9 mouse cellular contexts compared by ENCODE assay signal in genomic region chr9:37114286-37115267, GRCm38 (mm10). TPM values are rescaled to one million over a fixed set of nuclear protein-coding genes. Genes with fewer than 3 reads are reported as not detected.
DNase-seq lines count a peak whose midpoint lies in the region; ATAC-seq and TF ChIP-seq lines count a peak whose summit lies in the region.
"Had no signal": no experiment of that assay in that cellular context is flagged by ENCODE, and none has a peak within 500 bp of the region (broad histone marks: within the 10 kb centered on the region; RNA-seq: fewer than 3 reads in every experiment).

No protein-coding gene starts in this region.

- intact Hi-C loops in heart, adult 2 months (cut with DNase I), result loop anchor here (2.0 to 10.0 kb wide), 3 partner anchors 42 to 220 kb away; no protein-coding TSS in a partner anchor
- intact Hi-C loops in heart, postnatal 14 days (cut with DNase I), result loop anchor here (5.0 kb wide), 1 partner anchor 142 kb away; no protein-coding TSS in a partner anchor

- no peak overlapping the region for H3K27ac ChIP-seq in heart, adult 2 months
- no peak overlapping the region for H3K27ac ChIP-seq in lung, postnatal 0 days (ENCODE audit: low read length)
- peak overlapping the region; percentile 60 for H3K27ac ChIP-seq in limb, embryonic 11.5 days (replicated peaks; ENCODE audit: low read depth, low read length)
- H3K27ac ChIP-seq in stomach, embryonic 16.5 days (ENCODE audit: low read length), result 0 out of 2 replicates have a peak overlapping the region, but pooled peaks have one; percentile 17

- TF ChIP-seq POLR2A in heart, adult 2 months (IDR thresholded peaks at IDR 0.05; ENCODE audit: insufficient read depth, low read depth, low read length), result no peak

- H3K79me2 ChIP-seq in heart, adult 2 months (replicated peaks; ENCODE audit: control insufficient read depth, insufficient read depth, low read length), result no peaks in the 10 kb centered on the region

- TF ChIP-seq CTCF in heart, adult 2 months (IDR thresholded peaks at IDR 0.05), result peak; percentile 70
- TF ChIP-seq CTCF in lung, postnatal 0 days (IDR thresholded peaks at IDR 0.05), result peak; percentile 50

- no peak for DNase-seq in heart, adult 2 months
- no peak for DNase-seq in heart, postnatal 14 days
- no peak for DNase-seq in lung, postnatal 0 days (ENCODE audit: low spot score)
- DNase-seq in lung, postnatal 4 days, result no peak
- no peak for DNase-seq in limb, embryonic 11.5 days (ENCODE audit: low spot score)
- no peak for DNase-seq in spleen, postnatal 36 days (ENCODE audit: low spot score in 2 of 2)
- DNase-seq in layer of hippocampus, postnatal 10 days (ENCODE audit: low spot score in 2 of 2), result no peak

- no peak overlapping the region for H3K4me3 ChIP-seq in heart, adult 2 months
- no peak overlapping the region for H3K4me3 ChIP-seq in lung, postnatal 0 days (ENCODE audit: low read depth, low read length)
- no peak overlapping the region for H3K4me3 ChIP-seq in limb, embryonic 11.5 days (ENCODE audit: low read depth, low read length)
- H3K4me3 ChIP-seq in stomach, embryonic 16.5 days (replicated peaks; ENCODE audit: low read length), result no peak overlapping the region

- 48% methylated on average over 9 of the region's 9 CpGs for WGBS in heart, adult 2 months
- WGBS in lung, postnatal 0 days, result 51% methylated on average over 9 of the region's 9 CpGs
- WGBS in limb, embryonic 11.5 days, result 29% methylated on average over 9 of the region's 9 CpGs
- 44% methylated on average over 9 of the region's 9 CpGs for WGBS in stomach, embryonic 16.5 days

- no peaks in the 10 kb centered on the region for H3K27me3 ChIP-seq in heart, adult 2 months (ENCODE audit: control insufficient read depth, insufficient read depth, low read length)
- H3K27me3 ChIP-seq in lung, postnatal 0 days (replicated peaks; ENCODE audit: insufficient read depth, low read length), result no peaks in the 10 kb centered on the region
- 0 out of 2 replicates have a peak, but pooled peaks cover 5% of the 10 kb centered on the region for H3K27me3 ChIP-seq in limb, embryonic 11.5 days (ENCODE audit: control insufficient read depth, insufficient read depth, low read length)
- H3K27me3 ChIP-seq in stomach, embryonic 16.5 days (ENCODE audit: control insufficient read depth, insufficient read depth, low read length), result no peaks in the 10 kb centered on the region

- H3K4me2 ChIP-seq in lung, postnatal 0 days (replicated peaks; ENCODE audit: low read depth, low read length), result no peak overlapping the region
- no peak overlapping the region for H3K4me2 ChIP-seq in limb, embryonic 11.5 days (ENCODE audit: low read depth, severe bottlenecking)
- H3K4me2 ChIP-seq in stomach, embryonic 16.5 days (ENCODE audit: low read depth, low read length), result no peak overlapping the region

- H3K4me1 ChIP-seq in heart, adult 2 months (ENCODE audit: control insufficient read depth, insufficient read depth, low read length), result peaks cover 3% of the 10 kb centered on the region
- H3K4me1 ChIP-seq in lung, postnatal 0 days (ENCODE audit: insufficient read depth, low read depth, low read length), result no peaks in the 10 kb centered on the region
- peaks cover 11% of the 10 kb centered on the region for H3K4me1 ChIP-seq in limb, embryonic 11.5 days (ENCODE audit: control insufficient read depth, insufficient read depth, low read length)
- peaks cover 5% of the 10 kb centered on the region; the same call in 1 of the 2 replicates for H3K4me1 ChIP-seq in stomach, embryonic 16.5 days (ENCODE audit: control insufficient read depth, insufficient read depth, low read length)

- ATAC-seq in lung, postnatal 0 days, result no peak
- ATAC-seq in limb, embryonic 11.5 days (ENCODE audit: insufficient number of reproducible peaks, low FRiP score, low TSS enrichment, low read depth), result peak; percentile 67
- ATAC-seq in stomach, embryonic 16.5 days (ENCODE audit: insufficient read depth, low FRiP score), result no peak

- H3K9ac ChIP-seq in heart, adult 2 months (ENCODE audit: low read depth, low read length), result no peak overlapping the region
- no peak overlapping the region for H3K9ac ChIP-seq in lung, postnatal 0 days (replicated peaks; ENCODE audit: low read depth)
- H3K9ac ChIP-seq in limb, embryonic 11.5 days (ENCODE audit: low read length), result no peak overlapping the region
- H3K9ac ChIP-seq in stomach, embryonic 16.5 days (ENCODE audit: low read length), result no peak overlapping the region

- H3K9me3 ChIP-seq in lung, postnatal 0 days (ENCODE audit: low read length), result no peaks in the 10 kb centered on the region
- H3K9me3 ChIP-seq in limb, embryonic 11.5 days (ENCODE audit: control insufficient read depth, low read length), result 0 out of 2 replicates have a peak, but pooled peaks cover 2% of the 10 kb centered on the region
- H3K9me3 ChIP-seq in stomach, embryonic 16.5 days (replicated peaks; ENCODE audit: control insufficient read depth, low read length), result no peaks in the 10 kb centered on the region

- no peak for TF ChIP-seq EP300 in heart, adult 2 months (IDR thresholded peaks at IDR 0.05; ENCODE audit: insufficient read depth, low read depth, low read length)
- no peak for TF ChIP-seq EP300 in lung, postnatal 0 days (IDR thresholded peaks at IDR 0.05)

- H3K36me3 ChIP-seq in heart, adult 2 months (ENCODE audit: control insufficient read depth, insufficient read depth, low read length), result no peaks in the 10 kb centered on the region
- H3K36me3 ChIP-seq in lung, postnatal 0 days (ENCODE audit: insufficient read depth, low read length), result no peaks in the 10 kb centered on the region
- H3K36me3 ChIP-seq in limb, embryonic 11.5 days (ENCODE audit: control insufficient read depth, insufficient read depth, low read length), result no peaks in the 10 kb centered on the region
- H3K36me3 ChIP-seq in stomach, embryonic 16.5 days (ENCODE audit: control insufficient read depth, insufficient read depth, low read length), result no peaks in the 10 kb centered on the region

RNA-seq across cellular contexts. Expression of gene Pknox2, which starts 32.6 kb away (rescaled TPM):
- 1 to 10 TPM; 7.8 to 9.0 TPM for total RNA-seq in heart, adult 2 months (2021)
- 9.9 and 13.5 TPM in 2 replicates for polyA plus RNA-seq in heart, adult 2 months (2012; rRNA removed)
- 1 to 10 TPM; 3.7 to 6.0 TPM for total RNA-seq in heart, postnatal 14 days (2021)
- polyA plus RNA-seq in lung, postnatal 0 days (2015; fragmentation: Nextera tagmentation; extraction: Ambion mirVana), result 11.1 and 11.7 TPM in 2 replicates
- 11.3 and 12.4 TPM in 2 replicates for polyA plus RNA-seq in limb, embryonic 11.5 days (2014; fragmentation: Nextera tagmentation; extraction: Ambion mirVana)
- 10.2 and 10.5 TPM in 2 replicates for polyA plus RNA-seq in stomach, embryonic 16.5 days (2015; fragmentation: Nextera tagmentation; extraction: Ambion mirVana)
- total RNA-seq in layer of hippocampus, postnatal 10 days (2021), result 10 to 100 TPM; 31.4 to 36.3 TPM
- total RNA-seq: hematopoietic stem cell, adult 5-6 weeks had no signal

Comparison
In these comparisons a context has a peak if more than half of its experiments do, and no peak if none do; other contexts are left out.
1. H3K27ac ChIP-seq: peak in limb, embryonic 11.5 days (single experiment) and stomach, embryonic 16.5 days (single experiment); none in heart, adult 2 months (single experiment) and lung, postnatal 0 days (single experiment).